Mouse (Mus musculus): ENCODE data around the gene Limch1. TPM values are rescaled to one million over a fixed set of nuclear protein-coding genes. Genes with fewer than 3 reads are reported as not detected.

The Limch1 gene
- polyA plus RNA-seq, 1 experiment from 2014 or later = 55.6 TPM

DNA sequence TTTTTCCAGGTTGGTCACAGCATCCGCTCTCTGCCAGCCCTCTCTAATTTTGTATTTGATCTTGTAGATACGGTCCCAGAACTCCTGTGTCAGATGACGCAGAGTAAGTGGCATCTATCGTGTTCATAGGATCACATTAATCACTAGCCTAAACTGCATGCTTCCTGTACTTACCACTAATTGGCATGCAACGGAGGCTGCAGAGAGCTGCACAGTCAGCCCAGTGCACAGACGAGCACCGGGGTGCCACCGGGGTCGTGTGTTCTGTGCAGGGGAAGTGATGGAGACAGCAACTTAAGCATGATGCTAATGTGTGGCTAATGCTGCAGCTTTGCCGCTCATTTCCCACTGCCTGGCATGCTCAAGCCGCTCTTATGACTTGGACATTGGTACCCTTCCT is 247.4 kb downstream of the Limch1 start:
- Histone ChIP-seq H3K27me3 (replicated peaks; ENCODE audit: control insufficient read depth, insufficient read depth, low read length) (no peaks in the 10 kb centered on the region), H3K9me3 (replicated peaks; ENCODE audit: control insufficient read depth, low read length) (no peaks in the 10 kb centered on the region), H3K4me1 (ENCODE audit: control insufficient read depth, insufficient read depth, low read length) (peaks cover 6% of the 10 kb centered on the region), H3K4me3 (ENCODE audit: low read depth, low read length) (no peak overlapping the region), H3K27ac (ENCODE audit: low read depth, low read length) (no peak overlapping the region), H3K9ac (ENCODE audit: low read length) (no peak overlapping the region), H3K4me2 (ENCODE audit: low read length) (no peak overlapping the region), H3K36me3 (ENCODE audit: control insufficient read depth, insufficient read depth, low read length) (no peaks in the 10 kb centered on the region)
- 54% methylated on average over 11 of the region's 11 CpGs for WGBS
- ATAC-seq (no peak), DNase-seq (ENCODE audit: low spot score) (no peak)

DNA sequence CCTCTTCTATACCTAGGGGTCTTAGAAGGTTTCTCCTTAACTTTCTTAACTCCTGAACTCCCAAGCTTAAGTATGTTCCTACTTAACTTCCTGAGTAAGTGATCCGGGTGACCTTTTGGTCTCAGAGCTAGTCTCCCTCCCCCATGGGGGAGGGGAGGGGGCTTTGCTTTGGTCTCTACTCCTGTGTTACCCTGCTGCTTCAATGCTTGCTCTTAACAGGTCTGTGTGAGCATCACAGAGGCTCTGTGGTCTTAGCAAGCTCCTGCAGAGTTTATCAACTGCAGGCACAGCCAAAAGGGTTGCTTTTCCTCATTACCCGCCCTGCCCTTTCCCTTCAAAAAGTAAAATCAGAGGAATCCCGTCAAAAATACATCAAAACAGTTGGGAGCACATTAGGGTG is 250.5 kb downstream of the Limch1 start:
- Histone ChIP-seq H3K9ac (ENCODE audit: low read length) (no peak overlapping the region), H3K4me2 (ENCODE audit: low read length) (no peak overlapping the region), H3K36me3 (ENCODE audit: control insufficient read depth, insufficient read depth, low read length) (peaks cover 4% of the 10 kb centered on the region; the same call in 1 of the 2 replicates), H3K4me3 (ENCODE audit: low read depth, low read length) (no peak overlapping the region), H3K27me3 (replicated peaks; ENCODE audit: control insufficient read depth, insufficient read depth, low read length) (no peaks in the 10 kb centered on the region), H3K4me1 (ENCODE audit: control insufficient read depth, insufficient read depth, low read length) (peaks cover 9% of the 10 kb centered on the region), H3K27ac (ENCODE audit: low read depth, low read length) (no peak overlapping the region), H3K9me3 (replicated peaks; ENCODE audit: control insufficient read depth, low read length) (no peaks in the 10 kb centered on the region)
- WGBS = 13% methylated on average over 3 of the region's 3 CpGs
- DNase-seq (ENCODE audit: low spot score) (no peak), ATAC-seq (no peak)

DNA sequence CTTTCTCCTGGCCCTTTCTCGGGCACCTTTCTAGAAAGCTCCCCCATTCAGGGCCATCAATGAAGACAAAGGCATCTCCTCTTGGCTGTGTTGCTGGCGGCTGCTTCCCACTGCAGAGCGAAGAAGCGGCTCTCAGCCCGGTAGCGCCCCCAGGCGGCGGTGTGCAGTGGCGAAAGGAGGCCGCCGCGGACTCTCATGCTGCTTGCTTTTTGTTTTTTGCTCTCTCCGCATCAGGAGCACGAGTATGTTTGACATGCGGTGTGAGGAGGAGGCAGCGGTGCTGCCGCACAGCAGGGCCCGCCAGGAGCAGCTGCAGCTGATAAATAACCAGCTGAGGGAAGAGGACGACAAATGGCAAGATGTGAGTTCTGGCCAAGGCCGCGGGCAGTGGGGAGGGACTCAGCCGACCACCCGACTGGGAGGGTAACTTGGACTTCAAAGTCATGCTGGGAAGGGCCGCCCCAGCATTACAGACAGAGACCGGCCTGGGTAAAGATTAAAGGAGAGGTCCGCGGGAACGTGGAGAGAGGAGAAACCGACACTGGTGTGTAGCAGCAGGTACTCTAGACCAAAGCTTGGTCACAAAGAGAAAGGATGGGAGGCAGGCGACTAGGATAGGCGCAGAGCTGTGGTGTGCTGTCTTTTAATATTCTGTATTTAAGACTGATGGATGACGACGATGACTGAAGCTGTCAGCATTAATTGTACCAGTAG is 251.4 kb downstream of the Limch1 start:
- H3K27ac ChIP-seq (ENCODE audit: low read depth, low read length) = peak overlapping the region; percentile 64
- peak overlapping the region; percentile 59 for H3K4me2 ChIP-seq (ENCODE audit: low read length)
- H3K36me3 ChIP-seq (ENCODE audit: control insufficient read depth, insufficient read depth, low read length) = peaks cover 4% of the 10 kb centered on the region; the same call in 1 of the 2 replicates
- 1% methylated on average over 33 of the region's 33 CpGs for WGBS
- no peaks in the 10 kb centered on the region for H3K9me3 ChIP-seq (replicated peaks; ENCODE audit: control insufficient read depth, low read length)
- H3K4me3 ChIP-seq (ENCODE audit: low read depth, low read length) = peak overlapping the region; percentile 35
- peak overlapping the region; percentile 63 for H3K9ac ChIP-seq (ENCODE audit: low read length)
- DNase-seq (ENCODE audit: low spot score) = peak; percentile 92
- no peaks in the 10 kb centered on the region for H3K27me3 ChIP-seq (replicated peaks; ENCODE audit: control insufficient read depth, insufficient read depth, low read length)
- ATAC-seq = peak; percentile 90
- H3K4me1 ChIP-seq (ENCODE audit: control insufficient read depth, insufficient read depth, low read length) = peaks cover 9% of the 10 kb centered on the region

DNA sequence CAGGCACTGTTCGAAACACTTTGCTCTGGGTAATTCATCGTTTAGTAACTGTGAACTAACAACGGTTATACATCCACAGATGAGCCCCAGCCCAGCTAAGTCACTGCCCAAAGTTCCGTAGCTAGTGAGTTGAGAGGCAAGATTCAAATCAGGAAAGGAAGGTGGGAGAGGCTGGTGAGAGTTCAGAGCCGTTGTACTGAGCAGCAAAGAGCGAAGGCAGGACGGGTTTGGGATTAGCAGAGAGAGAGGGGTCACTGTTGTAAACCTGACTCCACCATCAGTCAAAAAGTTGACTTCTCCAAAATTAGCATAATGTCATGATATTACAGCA is 251.9 kb downstream of the Limch1 start:
- Histone ChIP-seq H3K4me3 (ENCODE audit: low read depth, low read length) (peak overlapping the region; percentile 35), H3K4me2 (ENCODE audit: low read length) (peak overlapping the region; percentile 59), H3K4me1 (ENCODE audit: control insufficient read depth, insufficient read depth, low read length) (peaks cover 9% of the 10 kb centered on the region), H3K9me3 (replicated peaks; ENCODE audit: control insufficient read depth, low read length) (no peaks in the 10 kb centered on the region), H3K27ac (ENCODE audit: low read depth, low read length) (peak overlapping the region; percentile 64; the same call in 1 of the 2 replicates), H3K9ac (ENCODE audit: low read length) (peak overlapping the region; percentile 63; the same call in 1 of the 2 replicates), H3K36me3 (ENCODE audit: control insufficient read depth, insufficient read depth, low read length) (peaks cover 7% of the 10 kb centered on the region), H3K27me3 (replicated peaks; ENCODE audit: control insufficient read depth, insufficient read depth, low read length) (no peaks in the 10 kb centered on the region)
- ATAC-seq = peak; percentile 30; the same call in 1 of the 2 replicates
- no peak for DNase-seq (ENCODE audit: low spot score)
- 8% methylated on average over 7 of the region's 7 CpGs for WGBS

DNA sequence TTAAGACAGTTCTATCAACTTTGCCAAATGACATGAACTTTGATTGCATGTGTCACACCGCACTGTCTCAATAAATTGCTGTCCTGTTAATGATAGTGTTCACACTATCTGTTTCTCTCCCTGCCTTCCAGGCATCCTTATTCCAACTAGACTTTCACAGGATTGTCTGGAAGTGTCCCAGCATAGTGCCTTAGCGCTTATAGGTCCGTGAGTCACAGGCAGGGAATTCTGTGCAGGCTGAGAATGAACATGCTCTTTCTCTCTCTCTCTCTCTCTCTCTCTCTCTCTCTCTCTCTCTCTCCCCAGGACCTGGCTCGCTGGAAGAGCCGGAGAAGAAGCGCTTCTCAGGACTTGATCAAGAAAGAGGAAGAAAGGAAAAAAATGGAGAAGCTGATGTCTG is 252.7 kb downstream of the Limch1 start:
- peak; percentile 35 for DNase-seq (ENCODE audit: low spot score)
- no peaks in the 10 kb centered on the region for H3K9me3 ChIP-seq (replicated peaks; ENCODE audit: control insufficient read depth, low read length)
- H3K4me3 ChIP-seq (ENCODE audit: low read depth, low read length) = no peak overlapping the region
- peaks cover 9% of the 10 kb centered on the region for H3K4me1 ChIP-seq (ENCODE audit: control insufficient read depth, insufficient read depth, low read length)
- no peak overlapping the region for H3K27ac ChIP-seq (ENCODE audit: low read depth, low read length)
- peak overlapping the region; percentile 59 for H3K4me2 ChIP-seq (ENCODE audit: low read length)
- no peak for ATAC-seq
- H3K9ac ChIP-seq (ENCODE audit: low read length) = no peak overlapping the region
- H3K27me3 ChIP-seq (replicated peaks; ENCODE audit: control insufficient read depth, insufficient read depth, low read length) = no peaks in the 10 kb centered on the region
- H3K36me3 ChIP-seq (ENCODE audit: control insufficient read depth, insufficient read depth, low read length) = peaks cover 9% of the 10 kb centered on the region
- WGBS = 71% methylated on average over 6 of the region's 6 CpGs

DNA sequence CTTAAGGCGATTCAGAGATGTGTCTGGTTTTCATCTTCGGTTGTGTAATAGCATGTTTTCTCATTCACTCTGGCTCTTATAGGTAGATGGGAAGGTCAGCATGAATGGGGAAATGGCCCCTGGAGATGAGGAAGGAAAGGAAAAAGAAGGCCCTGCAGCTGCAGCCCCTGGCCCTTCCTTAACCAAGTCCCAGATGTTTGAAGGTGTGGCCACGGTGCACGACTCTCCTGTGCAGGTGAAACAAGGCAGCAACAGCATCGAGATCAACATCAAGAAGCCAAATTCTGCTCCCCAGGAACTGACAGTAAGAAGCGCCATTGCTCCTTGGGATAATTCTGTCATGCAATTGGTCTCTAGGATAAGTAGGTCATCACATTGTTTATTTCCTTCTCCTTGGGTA is 256.7 kb downstream of the Limch1 start:
- no peak for DNase-seq (ENCODE audit: low spot score)
- H3K27me3 ChIP-seq (replicated peaks; ENCODE audit: control insufficient read depth, insufficient read depth, low read length) = no peaks in the 10 kb centered on the region
- H3K4me3 ChIP-seq (ENCODE audit: low read depth, low read length) = no peak overlapping the region
- H3K9ac ChIP-seq (ENCODE audit: low read length) = no peak overlapping the region
- H3K9me3 ChIP-seq (replicated peaks; ENCODE audit: control insufficient read depth, low read length) = no peaks in the 10 kb centered on the region
- WGBS = 96% methylated on average over 6 of the region's 6 CpGs
- no peak overlapping the region for H3K27ac ChIP-seq (ENCODE audit: low read depth, low read length)
- peaks cover 6% of the 10 kb centered on the region; the same call in 1 of the 2 replicates for H3K4me1 ChIP-seq (ENCODE audit: control insufficient read depth, insufficient read depth, low read length)
- ATAC-seq = no peak
- H3K4me2 ChIP-seq (ENCODE audit: low read length) = no peak overlapping the region
- peaks cover 16% of the 10 kb centered on the region for H3K36me3 ChIP-seq (ENCODE audit: control insufficient read depth, insufficient read depth, low read length)

DNA sequence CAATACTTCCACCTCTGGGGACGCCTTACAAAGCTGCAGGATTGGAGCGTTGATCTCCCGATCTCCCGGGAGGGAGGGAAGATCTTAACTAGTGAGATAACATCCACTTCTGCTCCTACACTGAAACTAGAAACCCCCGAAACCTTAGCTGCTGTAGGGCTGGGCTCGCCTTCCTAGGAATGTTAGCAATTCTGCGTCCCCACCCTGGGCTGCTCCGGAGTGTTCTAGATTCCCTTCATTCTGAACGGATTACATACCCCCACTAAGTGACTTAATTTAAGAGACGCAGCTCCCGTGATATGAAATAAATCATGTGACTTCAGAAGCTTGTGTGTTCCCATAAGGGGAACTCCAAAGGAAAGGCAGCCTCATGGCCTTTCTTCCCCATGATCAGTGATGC is 259.0 kb downstream of the Limch1 start:
- Histone ChIP-seq H3K4me3 (ENCODE audit: low read depth, low read length) (no peak overlapping the region), H3K9ac (ENCODE audit: low read length) (no peak overlapping the region), H3K27me3 (replicated peaks; ENCODE audit: control insufficient read depth, insufficient read depth, low read length) (no peaks in the 10 kb centered on the region), H3K4me1 (ENCODE audit: control insufficient read depth, insufficient read depth, low read length) (no peaks in the 10 kb centered on the region), H3K27ac (ENCODE audit: low read depth, low read length) (no peak overlapping the region), H3K9me3 (replicated peaks; ENCODE audit: control insufficient read depth, low read length) (no peaks in the 10 kb centered on the region), H3K36me3 (ENCODE audit: control insufficient read depth, insufficient read depth, low read length) (peaks cover 17% of the 10 kb centered on the region), H3K4me2 (ENCODE audit: low read length) (no peak overlapping the region)
- WGBS = 87% methylated on average over 11 of the region's 11 CpGs
- ATAC-seq (no peak), DNase-seq (ENCODE audit: low spot score) (no peak)

DNA sequence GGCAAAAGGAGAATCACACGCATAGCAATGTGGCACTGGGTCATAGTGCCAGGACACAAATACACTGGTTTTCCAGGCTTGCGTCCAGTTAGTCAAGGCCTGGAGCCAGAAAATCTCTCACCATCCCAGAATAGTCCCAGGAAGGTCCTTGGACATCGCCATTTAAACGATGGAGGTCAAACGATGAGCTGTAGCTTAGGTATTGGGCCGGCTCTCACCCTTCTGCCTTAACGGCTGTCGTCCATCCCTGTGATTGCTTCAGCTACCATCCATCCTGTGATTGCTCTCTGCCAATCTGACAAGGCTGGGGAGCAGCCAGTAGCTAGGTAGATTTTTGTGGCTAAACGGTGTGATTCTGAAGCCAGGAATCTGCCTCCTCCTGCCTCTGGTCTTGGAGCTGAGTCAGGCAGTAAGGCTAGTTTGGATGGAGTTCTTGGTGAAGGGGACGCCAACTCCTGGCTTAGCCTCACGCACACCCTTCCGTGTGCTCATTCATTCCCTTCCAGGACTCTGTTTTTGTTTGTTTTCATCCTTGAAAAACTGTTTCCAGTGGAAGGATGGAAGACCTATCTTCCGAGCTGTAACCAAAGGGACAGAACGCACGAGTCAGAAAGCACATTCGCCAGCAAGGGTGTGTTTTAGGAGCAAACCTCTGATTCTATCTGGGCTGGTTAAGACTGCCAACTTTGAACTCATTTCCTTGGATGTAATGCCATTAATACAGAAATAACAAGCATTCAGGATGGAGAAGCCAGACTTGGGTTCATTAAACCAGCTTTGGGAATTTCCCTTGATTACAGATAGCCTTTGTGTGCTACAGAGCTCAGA is 265.6 kb downstream of the Limch1 start:
- Histone ChIP-seq H3K27me3 (replicated peaks; ENCODE audit: control insufficient read depth, insufficient read depth, low read length) (no peaks in the 10 kb centered on the region), H3K27ac (ENCODE audit: low read depth, low read length) (no peak overlapping the region), H3K36me3 (ENCODE audit: control insufficient read depth, insufficient read depth, low read length) (peaks cover 7% of the 10 kb centered on the region; the same call in 1 of the 2 replicates), H3K4me2 (ENCODE audit: low read length) (no peak overlapping the region), H3K9me3 (replicated peaks; ENCODE audit: control insufficient read depth, low read length) (no peaks in the 10 kb centered on the region), H3K4me1 (ENCODE audit: control insufficient read depth, insufficient read depth, low read length) (no peaks in the 10 kb centered on the region; the same call in 1 of the 2 replicates), H3K9ac (ENCODE audit: low read length) (no peak overlapping the region), H3K4me3 (ENCODE audit: low read depth, low read length) (no peak overlapping the region)
- ATAC-seq (no peak), DNase-seq (ENCODE audit: low spot score) (peak; percentile 56)
- 78% methylated on average over 16 of the region's 16 CpGs for WGBS

DNA sequence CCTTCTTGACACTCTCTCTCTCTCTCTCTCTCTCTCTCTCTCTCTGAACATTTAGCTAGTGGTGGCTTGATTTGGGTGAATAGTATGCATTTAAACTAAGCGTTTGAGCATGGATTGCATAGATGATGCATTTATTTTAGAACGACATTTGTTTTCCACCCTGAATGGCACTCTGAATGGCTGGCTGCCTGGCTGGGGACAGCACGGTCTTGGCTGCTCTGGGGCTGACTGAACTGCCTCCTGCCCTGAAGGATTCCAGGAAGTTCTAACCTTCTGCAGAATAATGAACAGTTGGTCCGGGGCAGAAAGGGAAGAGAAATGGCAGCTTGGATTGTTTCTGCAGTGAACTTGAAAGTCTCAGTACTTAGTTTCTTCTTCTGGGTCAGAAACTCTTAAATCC is 266.4 kb downstream of the Limch1 start:
- H3K27ac ChIP-seq (ENCODE audit: low read depth, low read length) = peak overlapping the region; percentile 44; the same call in 1 of the 2 replicates
- ATAC-seq (no peak), DNase-seq (ENCODE audit: low spot score) (no peak)
- H3K9ac ChIP-seq (ENCODE audit: low read length) = no peak overlapping the region
- 55% methylated on average over 4 of the region's 4 CpGs for WGBS
- H3K4me2 ChIP-seq (ENCODE audit: low read length) = no peak overlapping the region
- peaks cover 7% of the 10 kb centered on the region; the same call in 1 of the 2 replicates for H3K36me3 ChIP-seq (ENCODE audit: control insufficient read depth, insufficient read depth, low read length)
- no peaks in the 10 kb centered on the region for H3K9me3 ChIP-seq (replicated peaks; ENCODE audit: control insufficient read depth, low read length)
- H3K27me3 ChIP-seq (replicated peaks; ENCODE audit: control insufficient read depth, insufficient read depth, low read length) = no peaks in the 10 kb centered on the region
- H3K4me1 ChIP-seq (ENCODE audit: control insufficient read depth, insufficient read depth, low read length) = no peaks in the 10 kb centered on the region; the same call in 1 of the 2 replicates
- H3K4me3 ChIP-seq (ENCODE audit: low read depth, low read length) = no peak overlapping the region
